Mouse (Mus musculus) cortical plate, adult 2 months (tissue): Measurements from ENCODE around the gene Cap2. TPM values are rescaled to one million over a fixed set of nuclear protein-coding genes. Genes with fewer than 3 reads are reported as not detected.

Experiments used
- H3K27ac ChIP-seq: fragments of 200-500 bp; 2 replicates; pipeline ENCODE4 v1.5.1; 2012; ENCODE audit warnings: low read length, control low read depth, inconsistent platforms; ENCODE audit not compliant: insufficient read depth
- H3K4me1 ChIP-seq: fragments of 200-500 bp; 2 replicates; pipeline ENCODE4 v1.6.1; 2011; ENCODE audit warnings: low read length; ENCODE audit not compliant: control insufficient read depth, insufficient read depth
- H3K4me3 ChIP-seq: fragments of 200-500 bp; 2 replicates; pipeline ENCODE4 v1.5.1; 2011; ENCODE audit warnings: mild to moderate bottlenecking, low read length, control low read depth; ENCODE audit not compliant: insufficient read depth
- CTCF ChIP-seq: fragments of 200-500 bp; IDR thresholded peaks from 2 replicates; pipeline ENCODE4 v1.5.1; 2011; ENCODE audit warnings: mild to moderate bottlenecking, control low read depth, low read length; ENCODE audit not compliant: insufficient read depth; ENCODE audit errors: extremely low read depth
- POLR2A ChIP-seq: fragments of 200-500 bp; IDR thresholded peaks from 2 replicates; pipeline ENCODE4 v1.6.1; 2011; ENCODE audit warnings: mild to moderate bottlenecking, low read length, control low read depth; ENCODE audit not compliant: insufficient read depth; ENCODE audit errors: extremely low read depth
- polyA plus RNA-seq: library from polyadenylated mRNA; depleted of rRNA; stranded (reverse); fragments of >200 nt; gene quantifications from 2 replicates; pipeline ENCODE4 v1.2.3, GENCODE M21; 2012

Cap2 gene
- polyA plus RNA-seq, 1 experiment = 213 TPM

- Histone ChIP-seq H3K4me1 (no peaks in the 10 kb centered on the region), H3K27ac (peak within 1 kb of the TSS; percentile 76)
- TF ChIP-seq CTCF = no peak
- peak; percentile 40; the same call in 1 of the 2 replicates for TF ChIP-seq POLR2A
These were observed 167.5 kb downstream of the Cap2 start, which contains the start of gene Fam8a1 for GRCm38 (mm10) chr13:46669048-46669619. TSS of gene Fam8a1 (plus strand) at chr13:46669522.

DNA sequence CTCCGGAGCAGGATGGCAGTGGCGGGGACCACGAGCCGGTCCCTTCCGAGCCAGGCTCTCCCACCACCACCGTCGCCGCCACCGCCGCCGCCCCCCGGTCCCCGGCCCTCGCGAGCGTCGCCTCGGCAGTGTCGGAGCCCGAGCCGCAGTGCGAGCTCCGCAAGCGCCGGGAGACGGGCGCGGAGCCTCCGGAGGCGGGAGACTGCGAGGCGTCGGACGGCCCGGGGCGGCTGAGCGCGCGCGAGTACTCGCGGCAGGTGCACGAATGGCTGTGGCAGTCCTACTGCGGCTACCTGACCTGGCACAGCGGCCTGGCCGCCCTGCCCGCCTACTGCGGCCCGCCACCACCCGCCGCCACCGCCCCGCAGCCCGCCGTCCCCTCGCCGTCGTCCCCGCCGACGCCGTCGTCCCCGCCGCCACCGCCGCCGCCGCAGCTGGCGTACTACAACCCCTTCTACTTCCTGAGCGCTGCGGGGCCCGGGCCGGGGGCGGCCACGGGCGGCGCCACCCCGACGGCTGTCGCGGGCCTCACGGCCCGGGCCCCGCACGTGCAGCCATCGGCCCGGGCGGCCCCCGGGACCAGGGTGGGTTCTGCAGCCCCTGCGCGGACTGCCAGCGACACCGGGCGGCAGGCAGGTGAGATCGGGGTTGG is 168.1 kb downstream of the Cap2 start:
- H3K4me3 ChIP-seq = peak overlapping the region; percentile 52
- no peaks in the 10 kb centered on the region for H3K4me1 ChIP-seq
- TF ChIP-seq CTCF = no peak
- TF ChIP-seq POLR2A = no peak
- H3K27ac ChIP-seq = peak overlapping the region; percentile 76

More at GRCm38 (mm10) chr13:46669048-46669619, 167.5 kb downstream of the Cap2 start, which contains the start of gene Fam8a1:
- H3K4me3 ChIP-seq = peak within 1 kb of the TSS; percentile 52

GRCm38 (mm10) chr13:46670514-46670913 is 168.9 kb downstream of the Cap2 start:
- peak overlapping the region; percentile 52 for H3K4me3 ChIP-seq
- peaks cover 1% of the 10 kb centered on the region; the same call in 1 of the 2 replicates for H3K4me1 ChIP-seq
- H3K27ac ChIP-seq = no peak overlapping the region
- TF ChIP-seq POLR2A (no peak), CTCF (no peak)

DNA sequence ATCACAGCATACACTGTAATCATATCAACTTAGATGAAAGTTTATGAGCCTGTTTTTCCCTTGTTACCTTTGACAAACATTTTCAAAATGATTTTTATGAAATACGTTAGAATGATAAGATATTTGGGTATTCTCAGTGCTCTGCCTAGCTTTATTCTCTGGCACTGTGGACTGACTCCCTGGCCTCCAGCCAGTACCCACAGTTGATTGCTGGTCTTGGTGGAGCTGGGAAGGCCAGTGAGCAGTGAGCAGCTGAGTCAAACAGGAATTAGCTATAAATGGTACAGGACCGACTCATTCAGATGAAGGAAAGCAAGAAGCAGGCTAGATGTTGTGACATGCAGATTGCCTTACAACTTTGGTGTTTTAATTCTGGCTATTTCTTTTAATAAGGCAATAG is 173.0 kb downstream of the Cap2 start:
- H3K27ac ChIP-seq = no peak overlapping the region
- no peak overlapping the region for H3K4me3 ChIP-seq
- TF ChIP-seq POLR2A (no peak), CTCF (no peak)
- peaks cover 1% of the 10 kb centered on the region; the same call in 1 of the 2 replicates for H3K4me1 ChIP-seq

GRCm38 (mm10) chr13:46677721-46678120 is 176.1 kb downstream of the Cap2 start:
- Histone ChIP-seq H3K4me3 (no peak overlapping the region), H3K4me1 (peaks cover 1% of the 10 kb centered on the region; the same call in 1 of the 2 replicates), H3K27ac (no peak overlapping the region)
- TF ChIP-seq CTCF = no peak

- Histone ChIP-seq H3K4me3 (no peak overlapping the region), H3K4me1 (no peaks in the 10 kb centered on the region), H3K27ac (no peak overlapping the region)
- no peak for TF ChIP-seq POLR2A
- no peak for TF ChIP-seq CTCF
These were observed 181.3 kb downstream of the Cap2 start for GRCm38 (mm10) chr13:46682921-46683320.

DNA sequence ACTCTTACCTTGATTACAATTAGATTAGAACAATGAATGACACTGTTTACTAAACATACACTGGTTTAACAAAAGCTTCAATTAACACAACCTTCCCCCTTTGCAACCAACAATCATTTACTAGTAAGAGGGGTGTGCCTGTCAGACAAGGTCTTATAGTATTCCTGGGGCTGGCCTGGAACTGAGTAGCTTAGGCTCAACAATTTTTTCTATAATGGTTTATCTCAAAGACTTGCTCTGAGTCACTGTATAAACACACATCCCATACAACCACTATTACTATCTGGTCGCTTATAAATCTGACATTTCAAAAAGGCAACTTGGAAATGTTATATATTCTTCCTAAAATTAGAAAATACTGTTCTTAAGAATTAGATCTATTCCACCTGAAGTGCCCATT is 181.7 kb downstream of the Cap2 start:
- no peak for TF ChIP-seq POLR2A
- no peak for TF ChIP-seq CTCF
- no peak overlapping the region for H3K27ac ChIP-seq
- H3K4me1 ChIP-seq = no peaks in the 10 kb centered on the region
- no peak overlapping the region for H3K4me3 ChIP-seq

DNA sequence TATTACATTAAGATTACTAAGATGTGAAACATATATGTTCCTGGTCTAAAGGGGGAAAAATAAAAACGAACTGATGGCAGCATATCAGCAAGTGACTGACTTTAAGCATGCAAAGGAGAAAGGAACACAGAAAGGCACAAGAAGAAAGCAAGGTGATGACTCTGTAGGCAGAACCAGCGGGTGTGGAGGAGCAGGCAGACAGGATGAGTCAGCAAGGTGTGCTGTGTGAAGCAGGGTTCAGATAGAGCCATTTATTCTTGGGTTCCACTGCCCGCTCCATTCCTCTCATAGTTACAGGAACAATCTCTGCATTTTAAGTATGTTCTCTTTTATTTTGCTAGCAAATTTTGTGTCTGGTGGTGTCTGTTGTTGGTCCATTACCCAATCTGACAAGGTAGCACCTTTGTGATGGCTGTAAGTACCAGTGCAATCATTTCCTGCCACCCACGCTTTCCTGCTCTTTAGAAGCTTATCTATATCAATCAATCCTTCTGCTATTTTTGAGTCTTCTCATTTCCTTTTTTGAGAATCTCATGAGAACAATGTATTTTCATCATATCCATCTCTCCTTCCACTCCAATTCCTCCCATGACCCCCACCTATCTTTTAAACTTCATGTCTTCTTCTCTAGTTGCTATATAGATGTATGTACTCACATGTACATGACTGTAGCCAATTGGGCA is 189.1 kb downstream of the Cap2 start:
- TF ChIP-seq CTCF (no peak), POLR2A (no peak)
- Histone ChIP-seq H3K27ac (no peak overlapping the region), H3K4me1 (peaks cover 2% of the 10 kb centered on the region; the same call in 1 of the 2 replicates), H3K4me3 (no peak overlapping the region)

DNA sequence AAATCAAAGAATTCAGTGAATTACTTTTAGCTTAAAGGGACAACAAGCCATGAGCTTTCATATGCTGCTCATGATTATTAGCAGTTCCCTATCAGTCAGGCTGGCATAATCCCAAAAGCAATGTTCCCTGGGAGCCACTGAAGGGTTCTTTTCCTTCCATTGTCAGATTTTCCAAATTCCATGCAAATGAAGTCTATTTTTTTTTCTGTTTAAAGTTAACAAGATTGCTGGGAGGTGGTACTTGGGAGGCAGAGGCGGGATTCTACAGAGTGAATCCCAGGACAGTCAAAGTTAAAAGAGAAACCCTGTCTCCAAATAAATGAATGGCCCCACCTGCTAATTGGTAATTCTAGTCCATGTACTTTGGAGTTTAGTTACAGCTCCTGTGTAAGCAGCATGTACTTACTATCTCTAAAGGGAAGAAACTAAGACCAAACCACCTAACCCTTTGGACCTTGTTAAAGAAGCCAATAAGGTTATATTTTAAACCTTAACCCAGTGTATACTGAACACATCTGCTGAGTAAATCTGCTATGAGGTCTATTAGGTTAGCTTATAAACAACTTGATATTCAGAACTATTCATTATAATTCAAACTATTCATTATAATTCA is 193.8 kb downstream of the Cap2 start:
- Histone ChIP-seq H3K4me3 (no peak overlapping the region), H3K4me1 (peaks cover 2% of the 10 kb centered on the region; the same call in 1 of the 2 replicates), H3K27ac (no peak overlapping the region)
- TF ChIP-seq POLR2A = no peak
- TF ChIP-seq CTCF = no peak
